Mouse (Mus musculus) left cerebral cortex, adult 9 months (tissue): Measurements from ENCODE around the gene Kdm7a.

Experiments used
- DNase-seq, 2 experiments: peaks; one replicate each; pipeline ENCODE4 v3.0.0; 2022; ENCODE audit warnings: low spot score in 2 of 2

Gene Kdm7a

DNA sequence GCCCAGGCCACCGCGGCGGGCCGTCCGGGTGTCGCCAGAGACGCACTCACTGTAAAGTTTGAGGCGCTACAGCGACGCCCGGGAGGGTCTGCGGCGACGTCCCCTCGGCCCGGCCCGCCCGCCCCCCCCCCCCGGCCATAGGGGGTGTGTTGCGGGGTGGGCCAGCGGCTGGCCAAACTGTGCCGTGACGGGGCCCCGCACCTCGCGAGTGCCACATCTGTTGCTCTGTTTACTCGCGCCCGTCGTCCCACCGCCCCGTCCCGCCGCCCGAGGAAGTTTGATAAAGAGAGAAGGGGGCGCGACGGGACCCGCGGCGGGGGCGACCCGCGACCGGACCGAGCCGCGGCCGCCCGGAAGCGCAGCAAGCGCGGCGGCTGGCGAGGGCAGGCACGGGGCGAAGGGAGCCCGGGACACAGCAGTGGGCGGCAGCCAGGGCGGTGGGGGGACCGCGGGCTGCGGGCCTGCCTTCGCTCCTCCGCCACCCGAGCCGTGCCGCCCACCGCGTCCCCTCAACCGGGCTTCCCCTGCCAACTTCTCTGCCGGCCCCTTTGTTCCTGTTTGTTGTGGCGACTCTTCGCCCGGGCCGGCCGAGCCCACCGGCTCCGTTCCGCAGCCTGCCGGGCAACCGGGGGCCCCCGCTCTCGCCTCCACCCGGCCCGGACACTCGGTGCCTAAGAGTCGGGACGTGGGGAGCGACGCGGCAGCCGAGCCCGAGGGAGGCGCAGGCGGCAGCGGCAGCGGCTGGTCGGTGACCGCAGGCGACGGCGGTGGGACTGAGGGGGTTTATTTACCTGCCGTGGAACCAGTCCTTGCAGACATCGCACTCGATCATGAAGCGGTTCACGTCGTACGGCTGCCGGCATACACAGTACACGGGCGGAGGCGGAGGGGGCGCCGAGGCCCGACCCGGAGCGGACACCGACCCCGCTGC lies 674 bp downstream of the Kdm7a start:
- DNase-seq = no peak

- DNase-seq = peak in 1 of 2 experiments; percentile 58
These were observed 1.4 kb downstream of the Kdm7a start for GRCm38 (mm10) chr6:39205064-39205649.

GRCm38 (mm10) chr6:39204444-39204843 lies 2.1 kb downstream of the Kdm7a start:
- DNase-seq = no peak

GRCm38 (mm10) chr6:39203236-39203635 lies 3.4 kb downstream of the Kdm7a start:
- DNase-seq = no peak

GRCm38 (mm10) chr6:39193006-39193405 lies 13.6 kb downstream of the Kdm7a start:
- DNase-seq = no peak

DNA sequence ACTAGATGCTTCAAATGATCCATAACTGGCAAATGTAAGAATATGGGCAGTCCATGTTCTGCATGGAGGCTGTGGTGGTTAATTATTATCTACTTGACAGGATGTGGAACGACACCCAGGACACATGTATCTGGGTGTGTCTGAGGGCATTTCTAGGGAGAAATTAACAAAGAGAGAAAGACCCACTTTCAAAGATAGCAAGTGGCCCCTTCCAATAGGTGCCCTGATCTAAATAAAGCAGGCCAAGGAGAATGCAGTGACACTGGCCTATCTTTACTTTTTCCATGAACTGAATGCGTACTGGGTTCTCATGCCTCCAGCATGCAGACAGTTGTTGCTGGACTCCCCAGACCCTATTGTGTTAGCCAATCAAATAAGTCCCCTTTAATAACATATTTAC lies 15.1 kb downstream of the Kdm7a start:
- no peak for DNase-seq

DNA sequence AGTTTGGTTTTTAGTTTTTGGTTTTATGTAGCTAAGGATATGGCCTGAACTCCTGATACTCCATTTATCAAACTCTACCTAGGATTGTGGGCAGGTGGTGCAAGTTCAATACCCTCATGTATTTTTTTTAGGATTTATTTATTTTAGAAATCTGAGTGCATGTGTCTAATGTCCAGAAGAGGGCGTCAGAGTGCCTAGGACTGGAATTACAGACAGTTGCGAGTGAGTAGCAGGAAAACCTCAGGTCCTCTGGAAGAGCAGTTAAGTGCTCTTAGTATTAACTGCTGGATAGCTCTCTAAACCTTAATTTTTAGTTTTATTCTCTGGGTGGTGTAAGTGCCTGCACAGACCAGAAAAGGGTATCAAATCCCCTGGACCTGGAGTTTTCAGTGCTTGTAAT lies 19.4 kb downstream of the Kdm7a start:
- no peak for DNase-seq

GRCm38 (mm10) chr6:39169089-39169488 lies 37.5 kb downstream of the Kdm7a start:
- no peak for DNase-seq

DNA sequence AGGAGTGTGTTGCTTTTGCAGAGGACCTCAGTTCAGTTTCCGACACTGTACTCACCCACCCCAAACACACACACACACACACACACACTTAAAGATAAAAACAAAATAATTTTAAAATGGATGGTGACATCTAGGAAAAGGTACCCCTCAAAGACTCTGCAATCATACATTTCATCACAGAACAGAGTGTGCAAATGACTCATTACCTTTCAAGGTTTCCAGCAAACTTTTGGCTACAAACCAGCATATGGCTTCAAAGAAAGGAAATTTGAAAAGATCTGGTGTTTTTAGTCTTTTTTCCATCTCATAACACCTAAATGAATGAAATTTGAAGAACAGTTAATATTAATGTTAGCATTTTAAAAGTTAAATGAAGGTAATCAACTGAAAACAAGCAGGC lies 41.7 kb downstream of the Kdm7a start:
- DNase-seq = no peak

DNA sequence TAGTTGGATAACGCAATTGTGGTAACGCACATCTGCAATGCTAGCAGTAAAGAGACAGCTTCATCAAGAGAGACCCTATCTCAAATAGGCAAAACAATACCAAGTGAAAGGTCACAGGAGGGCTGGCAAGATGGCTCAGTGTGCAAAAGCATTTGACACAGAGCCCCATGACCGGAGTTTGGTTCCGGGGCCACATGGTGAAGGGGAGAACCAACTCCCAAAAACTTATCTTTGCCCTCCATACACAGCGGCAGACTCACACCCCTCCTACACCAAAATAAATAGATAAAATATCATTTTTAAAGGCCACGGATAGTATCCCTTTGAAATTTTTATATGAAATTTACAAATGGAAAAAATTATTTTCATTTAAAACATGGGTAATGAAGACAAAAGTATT lies 44.6 kb downstream of the Kdm7a start:
- DNase-seq = no peak

DNA sequence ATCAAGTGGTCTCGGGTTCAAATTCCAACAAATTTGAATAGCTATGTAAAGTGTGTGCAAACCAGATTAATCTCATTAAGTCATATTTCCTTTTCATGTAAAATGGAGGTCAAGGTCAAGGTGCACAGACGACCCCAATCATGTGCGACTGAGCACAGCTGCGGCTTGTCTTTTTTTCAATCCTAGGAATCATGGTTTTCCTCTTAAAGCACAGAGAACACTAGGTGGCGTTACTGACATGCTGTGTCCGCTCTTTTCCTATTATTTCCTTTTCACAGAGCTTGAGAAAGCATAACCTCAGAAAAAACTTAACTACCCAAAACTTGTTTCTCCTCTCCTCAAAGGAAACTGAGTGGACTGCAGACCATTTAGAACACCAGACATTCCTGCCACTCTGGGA lies 60.5 kb downstream of the Kdm7a start:
- peak in 1 of 2 experiments; percentile 11 for DNase-seq

- DNase-seq = no peak
These were observed 74.0 kb downstream of the Kdm7a start for GRCm38 (mm10) chr6:39132556-39132955.

GRCm38 (mm10) chr6:39131480-39131879 lies 75.1 kb downstream of the Kdm7a start:
- DNase-seq = no peak

GRCm38 (mm10) chr6:39124719-39125118 lies 81.9 kb downstream of the Kdm7a start:
- DNase-seq = no peak

- no peak for DNase-seq
These were observed 85.9 kb downstream of the Kdm7a start for GRCm38 (mm10) chr6:39120685-39121084.

- no peak for DNase-seq
These were observed 88.1 kb downstream of the Kdm7a start for GRCm38 (mm10) chr6:39118456-39118881.

GRCm38 (mm10) chr6:39117584-39118455 lies 88.8 kb downstream of the Kdm7a start, which contains the start of gene Parp12:
TSS of gene Parp12 (minus strand) at chr6:39118349.
- peak in 1 of 2 experiments; percentile 28 for DNase-seq

- DNase-seq = no peak
These were observed 91.2 kb downstream of the Kdm7a start for GRCm38 (mm10) chr6:39115438-39115837.

DNA sequence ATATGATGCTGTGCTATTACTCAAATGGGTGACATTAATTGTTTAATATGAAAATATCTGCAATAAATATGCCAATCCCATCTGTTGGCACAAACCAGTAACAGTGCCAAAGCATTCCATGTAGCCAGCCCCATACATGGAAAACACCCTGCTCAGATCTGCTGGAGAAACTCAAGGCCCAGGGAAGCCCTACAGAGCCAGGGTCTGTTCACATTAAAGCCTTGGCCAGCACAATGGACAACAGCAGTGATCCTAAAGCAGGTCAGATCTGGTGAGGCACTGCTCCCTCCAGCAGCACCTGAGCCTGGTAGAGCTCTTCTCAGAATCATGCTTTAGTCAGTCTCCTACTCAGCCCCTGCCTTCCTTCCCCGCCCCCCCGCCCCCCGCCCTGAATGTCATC lies 93.4 kb downstream of the Kdm7a start:
- DNase-seq = no peak

DNA sequence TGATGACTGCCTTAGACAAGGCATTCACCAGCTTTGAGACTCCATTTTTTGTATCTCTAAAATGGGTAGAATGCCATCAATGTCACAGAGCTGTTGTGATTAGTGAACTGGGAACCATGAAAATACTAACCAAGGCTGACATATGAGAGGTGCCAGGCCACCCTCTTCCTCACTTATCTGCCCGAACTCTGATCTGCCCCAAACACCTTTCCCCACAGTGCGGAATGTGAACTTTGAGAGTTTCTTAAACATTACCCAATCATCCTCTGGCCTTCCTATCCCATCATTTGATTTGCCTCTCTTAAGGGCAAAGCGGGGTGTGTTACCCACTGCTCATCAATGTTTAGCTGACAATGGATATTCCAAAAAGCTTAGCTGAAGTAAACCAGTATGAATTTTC lies 93.9 kb downstream of the Kdm7a start:
- DNase-seq = no peak

GRCm38 (mm10) chr6:39106812-39107211 lies 99.8 kb downstream of the Kdm7a start:
- no peak for DNase-seq

DNA sequence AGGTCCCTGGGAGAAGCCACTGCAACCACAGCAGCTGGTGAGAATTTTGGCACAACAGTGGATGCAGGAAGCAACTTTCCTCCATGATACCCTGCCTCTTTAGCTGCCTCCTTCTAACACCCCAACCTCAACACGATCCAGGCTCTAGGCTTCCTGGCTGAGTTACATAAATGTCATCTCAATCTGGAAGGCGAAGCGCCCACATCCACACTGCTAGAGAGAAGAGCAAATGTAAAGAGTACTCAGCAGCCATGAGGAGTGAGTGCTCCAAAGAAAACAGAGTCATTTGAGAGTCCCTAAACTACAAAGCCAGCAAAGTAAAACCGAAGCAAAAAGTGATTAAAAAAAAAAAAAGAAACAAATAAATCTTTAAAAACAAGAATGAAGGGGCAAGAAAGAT lies 102.0 kb downstream of the Kdm7a start:
- DNase-seq = peak in 1 of 2 experiments; percentile 10
